Mouse (Mus musculus): ENCODE measurements around the gene Gm47985. TPM values are rescaled to one million over a fixed set of nuclear protein-coding genes. Genes with fewer than 3 reads are reported as not detected.
"Not testable (repeated sequence)": the region's sequence is repeated elsewhere in the genome, so short reads cannot be mapped to it uniquely, and the experiment has no call there.

Gene Gm47985
- polyA plus RNA-seq, 1 experiment, result 0.19 TPM

- DNase-seq (ENCODE audit: low read depth, low spot score), result peak; percentile 86
- 21% methylated on average over 10 of the region's 10 CpGs for WGBS
Measured at GRCm38 (mm10) chr1:151177030-151177936, 5.1 kb upstream of the Gm47985 start.

DNA sequence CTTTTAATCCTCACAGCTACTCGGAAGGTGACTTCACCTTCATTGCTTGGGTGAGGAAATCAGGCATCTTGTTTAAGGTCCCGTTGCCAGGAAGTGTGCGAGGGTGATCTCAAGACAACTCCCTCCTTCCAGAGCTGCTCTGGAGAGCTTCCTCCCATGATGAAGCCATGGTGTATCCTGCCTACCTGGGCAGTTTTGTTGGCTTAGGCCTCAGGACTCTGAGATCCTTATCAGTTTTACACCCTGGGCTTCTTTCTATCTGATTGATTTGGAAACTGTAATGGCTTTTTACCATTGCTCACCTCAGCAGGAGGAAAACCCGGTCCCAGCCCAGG, 4.4 kb upstream of the Gm47985 start:
- no peak for DNase-seq (ENCODE audit: low read depth, low spot score)
- WGBS, result 12% methylated on average over 4 of the region's 4 CpGs

GRCm38 (mm10) chr1:151178505-151179083, 3.7 kb upstream of the Gm47985 start:
- DNase-seq (ENCODE audit: low read depth, low spot score), result no peak
- 38% methylated on average over 2 of the region's 2 CpGs for WGBS

DNA sequence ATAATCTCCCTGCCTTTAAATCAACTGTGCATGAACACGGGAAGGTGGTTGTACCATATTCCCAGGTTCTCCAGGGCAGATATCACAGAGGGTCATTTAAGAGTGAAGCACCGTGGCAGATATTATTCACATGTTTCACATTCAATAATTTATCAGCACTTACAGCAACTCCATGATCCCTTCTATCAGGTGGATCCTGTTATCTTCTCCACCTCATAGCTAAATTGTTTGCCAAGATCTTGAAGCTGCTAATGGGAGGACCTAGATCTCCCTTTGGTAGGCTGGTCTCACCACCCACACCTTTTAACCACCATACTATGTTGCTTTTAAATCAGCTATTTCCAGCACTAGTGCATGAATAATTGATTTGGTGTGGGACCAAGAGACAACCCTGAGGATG, 2.2 kb upstream of the Gm47985 start:
- 92% methylated on average over 2 of the region's 2 CpGs for WGBS
- DNase-seq (ENCODE audit: low read depth, low spot score), result no peak

DNA sequence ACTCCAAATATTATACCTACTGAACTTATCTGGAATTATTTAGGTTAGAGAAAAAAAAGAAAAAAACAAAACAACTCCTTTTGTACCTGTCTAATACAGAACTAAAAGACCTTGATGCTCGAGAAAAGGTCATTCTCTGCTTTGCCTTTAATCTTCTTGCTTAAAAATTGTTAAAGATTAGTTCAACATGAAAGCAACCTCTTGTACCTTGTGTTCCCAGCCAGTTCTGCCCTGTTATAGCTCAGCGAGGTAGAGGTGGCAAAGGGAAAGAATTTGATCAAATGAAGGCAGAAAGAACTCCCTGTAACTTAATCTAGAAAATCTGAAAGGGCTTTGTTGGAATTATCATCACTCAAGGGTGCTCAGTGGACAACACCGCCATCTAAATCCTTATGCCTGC, 3.8 kb downstream of the Gm47985 start:
- DNase-seq (ENCODE audit: low read depth, low spot score), result not testable (repeated sequence)
- WGBS, result 87% methylated on average over 3 of the region's 3 CpGs

- WGBS, result 86% methylated on average over 4 of the region's 4 CpGs
- not testable (repeated sequence) for DNase-seq (ENCODE audit: low read depth, low spot score)
Measured at GRCm38 (mm10) chr1:151186879-151187424, 4.6 kb downstream of the Gm47985 start.

DNA sequence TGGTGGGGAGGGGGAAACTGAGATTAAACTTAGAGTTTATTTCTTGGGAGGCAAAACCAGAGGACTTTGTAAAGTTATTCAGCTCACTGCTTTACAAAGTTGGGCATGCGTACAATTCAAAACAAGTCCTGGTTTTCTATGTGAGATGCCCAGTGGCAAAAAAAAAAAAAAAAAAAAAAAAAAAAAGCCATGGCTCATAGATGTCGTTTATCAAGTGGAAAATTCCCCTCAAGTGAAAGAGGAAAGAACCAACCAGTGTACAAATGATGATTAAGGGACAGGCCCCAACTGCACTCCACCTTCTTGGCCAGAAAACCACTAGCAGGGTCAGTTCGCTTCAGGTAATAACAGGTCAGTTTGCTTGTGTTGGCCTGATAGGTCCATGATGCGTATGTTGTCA, 6.1 kb downstream of the Gm47985 start:
- WGBS, result 84% methylated on average over 4 of the region's 4 CpGs

GRCm38 (mm10) chr1:151192075-151192474, 9.7 kb downstream of the Gm47985 start, which contains the start of gene Gm8947:
Gm8947 (plus strand) TSS chr1:151192376.
- not testable (repeated sequence) for DNase-seq (ENCODE audit: low read depth, low spot score)
- WGBS, result 93% methylated on average over 2 of the region's 7 CpGs

More for the DNA sequence above, 6.1 kb downstream of the Gm47985 start:
- DNase-seq (ENCODE audit: low read depth, low spot score), result no peak

DNA sequence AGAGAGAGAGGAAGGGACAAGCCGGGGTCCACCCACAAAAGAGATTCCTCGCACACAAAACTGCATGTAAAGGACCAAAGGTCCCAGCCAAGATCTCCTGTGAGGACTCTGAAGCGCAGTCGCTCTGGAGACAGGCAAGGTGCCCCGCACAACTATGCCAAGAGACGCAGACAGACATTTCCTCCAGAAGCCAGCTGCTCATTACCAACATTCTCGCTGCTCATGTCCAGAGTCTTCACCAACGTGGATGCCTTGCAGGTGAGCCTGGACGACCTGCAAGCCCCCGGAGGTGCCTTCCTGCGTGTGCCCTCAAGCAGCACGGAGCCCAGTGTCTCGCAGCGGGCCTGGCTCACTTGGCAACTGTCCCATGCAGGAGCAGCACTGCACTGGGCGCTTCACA, 10.4 kb downstream of the Gm47985 start:
- WGBS, result 93% methylated on average over 15 of the region's 15 CpGs

GRCm38 (mm10) chr1:151195986-151196385, 13.6 kb downstream of the Gm47985 start:
- not testable (repeated sequence) for DNase-seq (ENCODE audit: low read depth, low spot score)
- 85% methylated on average over 4 of the region's 4 CpGs for WGBS

More for the DNA sequence above, 10.4 kb downstream of the Gm47985 start:
- not testable (repeated sequence) for DNase-seq (ENCODE audit: low read depth, low spot score)

DNA sequence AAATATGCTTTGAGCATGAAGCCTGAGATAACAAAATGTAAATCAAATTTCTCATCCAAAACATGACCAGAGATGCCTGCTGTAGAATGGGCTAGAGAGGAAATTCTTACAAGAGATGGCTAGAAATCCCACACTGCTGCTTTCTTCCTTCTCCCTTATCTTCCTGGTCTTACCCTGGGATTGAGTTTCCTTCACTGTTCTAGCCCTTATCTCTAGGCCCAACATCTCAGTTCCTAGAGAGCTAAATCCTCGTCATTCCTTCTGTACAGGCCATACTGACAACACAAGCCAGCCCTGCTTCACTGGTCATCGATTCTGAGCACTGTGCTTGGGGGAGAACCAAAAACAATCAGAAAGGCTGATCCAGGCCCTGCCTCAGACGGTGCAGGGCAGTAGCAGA, 14.4 kb downstream of the Gm47985 start:
- 92% methylated on average over 3 of the region's 3 CpGs for WGBS
- not testable (repeated sequence) for DNase-seq (ENCODE audit: low read depth, low spot score)

DNA sequence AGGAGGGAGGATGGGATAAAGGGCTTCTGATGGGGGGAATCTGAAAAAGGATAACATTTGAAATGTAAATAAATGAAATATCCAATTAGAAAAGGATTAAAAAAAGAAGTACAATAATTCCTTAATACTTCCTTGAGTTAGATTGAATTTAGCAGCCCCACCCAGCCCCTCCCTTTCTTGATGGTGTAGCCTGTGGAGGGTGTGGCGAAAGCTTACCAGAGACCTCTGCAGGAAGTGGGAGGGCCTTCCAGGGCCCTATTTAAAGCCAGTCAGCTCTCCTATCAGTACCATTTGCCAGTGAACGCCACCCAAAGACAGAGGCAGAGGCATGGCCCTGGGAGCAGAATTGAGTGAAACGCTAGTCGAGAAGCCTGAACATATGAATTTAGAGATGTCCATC, 15.8 kb downstream of the Gm47985 start, which contains the start of gene Gm47995:
TSS of gene Gm47995 (plus strand) at position 329 of the 400 bp plus-strand sequence.
- DNase-seq (ENCODE audit: low read depth, low spot score), result not testable (repeated sequence)
- WGBS, result 43% methylated on average over 3 of the region's 4 CpGs

GRCm38 (mm10) chr1:151200620-151201019, 18.3 kb downstream of the Gm47985 start:
- not testable (repeated sequence) for DNase-seq (ENCODE audit: low read depth, low spot score)

DNA sequence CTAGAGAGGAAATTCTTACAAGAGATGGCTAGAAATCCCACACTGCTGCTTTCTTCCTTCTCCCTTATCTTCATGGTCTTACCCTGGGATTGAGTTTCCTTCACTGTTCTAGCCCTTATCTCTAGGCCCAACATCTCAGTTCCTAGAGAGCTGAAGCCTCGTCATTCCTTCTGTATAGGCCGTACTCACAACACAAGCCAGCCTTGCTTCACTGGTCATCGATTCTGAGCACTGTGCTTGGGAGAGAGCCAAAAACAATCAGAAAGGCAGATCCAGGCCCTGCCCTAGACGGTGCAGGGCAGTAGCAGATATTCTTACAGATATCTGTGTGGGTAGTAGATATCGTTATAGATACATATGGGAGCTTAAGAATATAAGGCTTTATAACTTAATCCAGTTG, 20.4 kb downstream of the Gm47985 start:
- WGBS, result 64% methylated on average over 4 of the region's 5 CpGs
- DNase-seq (ENCODE audit: low read depth, low spot score), result not testable (repeated sequence)

DNA sequence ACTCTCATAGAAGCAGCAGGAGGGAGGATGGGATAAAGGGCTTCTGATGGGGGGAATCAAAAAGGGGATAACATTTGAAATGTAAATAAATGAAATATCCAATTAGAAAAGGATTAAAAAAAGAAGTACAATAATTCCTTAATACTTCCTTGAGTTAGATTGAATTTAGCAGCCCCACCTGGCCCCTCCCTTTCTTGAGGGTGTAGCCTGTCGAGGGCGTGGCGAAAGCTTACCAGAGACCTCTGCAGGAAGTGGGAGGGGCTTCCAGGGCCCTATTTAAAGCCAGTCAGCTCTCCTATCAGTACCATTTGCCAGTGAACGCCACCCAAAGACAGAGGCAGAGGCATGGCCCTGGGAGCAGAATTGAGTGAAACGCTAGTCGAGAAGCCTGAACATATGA, 21.5 kb downstream of the Gm47985 start, which contains the start of gene 3110040M04Rik:
TSS of gene 3110040M04Rik (plus strand) at position 304 of the 400 bp plus-strand sequence.
- no CpG with 5 or more reads among the region's 6 CpGs for WGBS
- not testable (repeated sequence) for DNase-seq (ENCODE audit: low read depth, low spot score)

GRCm38 (mm10) chr1:151208493-151208892, 26.2 kb downstream of the Gm47985 start:
- not testable (repeated sequence) for DNase-seq (ENCODE audit: low read depth, low spot score)
- 81% methylated on average over 4 of the region's 5 CpGs for WGBS

GRCm38 (mm10) chr1:151208944-151209343, 26.6 kb downstream of the Gm47985 start:
- DNase-seq (ENCODE audit: low read depth, low spot score), result not testable (repeated sequence)

DNA sequence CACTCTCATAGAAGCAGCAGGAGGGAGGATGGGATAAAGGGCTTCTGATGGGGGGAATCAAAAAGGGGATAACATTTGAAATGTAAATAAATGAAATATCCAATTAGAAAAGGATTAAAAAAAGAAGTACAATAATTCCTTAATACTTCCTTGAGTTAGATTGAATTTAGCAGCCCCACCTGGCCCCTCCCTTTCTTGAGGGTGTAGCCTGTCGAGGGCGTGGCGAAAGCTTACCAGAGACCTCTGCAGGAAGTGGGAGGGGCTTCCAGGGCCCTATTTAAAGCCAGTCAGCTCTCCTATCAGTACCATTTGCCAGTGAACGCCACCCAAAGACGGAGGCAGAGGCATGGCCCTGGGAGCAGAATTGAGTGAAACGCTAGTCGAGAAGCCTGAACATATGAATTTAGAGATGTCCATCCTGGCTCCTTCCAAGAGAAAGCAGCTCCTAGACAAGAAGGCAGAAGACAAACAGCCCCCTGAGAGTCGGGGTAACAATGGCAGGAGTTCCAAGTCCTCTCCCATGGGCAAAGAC, 27.6 kb downstream of the Gm47985 start, which contains the start of gene Gm47996:
TSS of gene Gm47996 (plus strand) at position 308 of the 532 bp plus-strand sequence.
- 84% methylated on average over 5 of the region's 8 CpGs for WGBS
- DNase-seq (ENCODE audit: low read depth, low spot score), result not testable (repeated sequence)

- WGBS, result 93% methylated on average over 5 of the region's 5 CpGs
- DNase-seq (ENCODE audit: low read depth, low spot score), result not testable (repeated sequence)
Measured at GRCm38 (mm10) chr1:151211666-151212065, 29.3 kb downstream of the Gm47985 start.

DNA sequence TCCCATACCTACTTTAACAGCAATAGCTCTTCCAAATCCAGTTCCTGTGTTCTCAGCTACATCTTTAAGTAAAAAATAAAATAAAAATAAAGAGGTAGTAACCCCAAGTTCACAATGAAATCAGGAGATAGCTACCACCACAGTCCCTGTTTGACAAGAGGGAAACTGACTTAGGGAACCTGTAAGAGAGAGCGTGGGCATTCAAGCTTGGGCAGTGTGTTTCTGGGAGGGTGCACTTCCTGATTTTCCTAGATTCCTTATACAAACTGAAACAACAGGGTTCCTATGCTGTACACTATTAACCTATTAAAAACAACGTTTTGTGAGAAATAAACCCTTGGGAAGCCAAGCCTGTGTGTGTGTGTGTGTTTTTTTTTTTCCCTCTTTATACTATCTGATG, 32.5 kb downstream of the Gm47985 start:
- no peak for DNase-seq (ENCODE audit: low read depth, low spot score)
- 42% methylated on average over 2 of the region's 2 CpGs for WGBS

All from large intestine, adult 2 months (tissue).